Mouse (Mus musculus) bone marrow macrophage, adult 2 months (primary cell): ENCODE data around the gene Eva1b. TPM values are rescaled to one million over a fixed set of nuclear protein-coding genes. Genes with fewer than 3 reads are reported as not detected.
"Not testable (repeated sequence)": the region's sequence is repeated elsewhere in the genome, so short reads cannot be mapped to it uniquely, and the experiment has no call there.

ENCODE experiments used
- H3K27ac ChIP-seq: 2 replicates; pipeline ENCODE4 v1.5.1; 2012; ENCODE audit warnings: low read depth, low read length; ENCODE audit not compliant: insufficient read depth
- H3K4me1 ChIP-seq: 2 replicates; pipeline ENCODE4 v1.6.1; 2012; ENCODE audit warnings: low read length; ENCODE audit not compliant: control insufficient read depth, insufficient read depth
- H3K4me3 ChIP-seq: 2 replicates; pipeline ENCODE4 v1.5.1; 2012; ENCODE audit warnings: mild to moderate bottlenecking, low read length, moderate library complexity; ENCODE audit not compliant: insufficient read depth
- CTCF ChIP-seq: IDR thresholded peaks from 2 replicates; pipeline ENCODE4 v1.5.1; 2012; ENCODE audit warnings: low read depth, mild to moderate bottlenecking, low read length, moderate library complexity
- POLR2A ChIP-seq: IDR thresholded peaks from 2 replicates; pipeline ENCODE4 v1.6.1; 2012; ENCODE audit warnings: mild to moderate bottlenecking, low read depth, low read length, borderline replicate concordance
- polyA plus RNA-seq: library from polyadenylated mRNA; stranded (reverse); fragments of >200 nt; gene quantifications from 2 replicates; pipeline ENCODE4 v1.2.4, GENCODE M21; 2012; ENCODE audit not compliant: missing spikeins, insufficient read depth, insufficient read length

Eva1b gene
- polyA plus RNA-seq, 1 experiment: 20.7 TPM

- H3K4me1 ChIP-seq: no peaks in the 10 kb centered on the region
- no peak overlapping the region for H3K27ac ChIP-seq
- TF ChIP-seq POLR2A: no peak
- TF ChIP-seq CTCF: no peak
- H3K4me3 ChIP-seq: no peak overlapping the region
These were observed 18.5 kb downstream of the Eva1b start for GRCm38 (mm10) chr4:126166084-126166483.

DNA sequence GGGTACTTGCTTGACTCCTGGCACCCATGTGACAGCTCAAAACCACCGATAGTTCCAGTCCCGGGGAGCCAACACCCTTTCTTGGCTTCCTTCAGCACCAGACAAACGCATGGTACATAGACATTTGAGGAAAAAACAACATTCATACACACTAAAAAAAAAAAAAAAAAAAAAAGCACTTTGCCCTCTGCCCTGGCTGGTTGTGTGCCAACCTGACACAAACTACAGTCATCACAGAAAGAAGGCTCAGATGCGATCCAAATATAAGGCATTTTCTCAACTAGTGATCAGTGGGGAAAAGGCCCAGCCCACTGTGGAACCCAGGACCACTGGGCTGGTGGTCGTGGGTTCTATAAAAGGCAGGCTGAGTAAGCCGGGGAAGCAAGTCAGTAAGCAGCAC, 21.3 kb downstream of the Eva1b start:
- TF ChIP-seq POLR2A (no peak), CTCF (no peak)
- Histone ChIP-seq H3K4me1 (no peaks in the 10 kb centered on the region), H3K27ac (no peak overlapping the region), H3K4me3 (no peak overlapping the region)

- H3K4me1 ChIP-seq, H3K27ac ChIP-seq, H3K4me3 ChIP-seq: not testable (repeated sequence)
These were observed 23.2 kb downstream of the Eva1b start for GRCm38 (mm10) chr4:126170737-126171136.

- Histone ChIP-seq H3K27ac (no peak overlapping the region), H3K4me1 (no peaks in the 10 kb centered on the region), H3K4me3 (no peak overlapping the region)
- TF ChIP-seq POLR2A: no peak
- no peak for TF ChIP-seq CTCF
These were observed 26.3 kb downstream of the Eva1b start for GRCm38 (mm10) chr4:126173800-126174199.

DNA sequence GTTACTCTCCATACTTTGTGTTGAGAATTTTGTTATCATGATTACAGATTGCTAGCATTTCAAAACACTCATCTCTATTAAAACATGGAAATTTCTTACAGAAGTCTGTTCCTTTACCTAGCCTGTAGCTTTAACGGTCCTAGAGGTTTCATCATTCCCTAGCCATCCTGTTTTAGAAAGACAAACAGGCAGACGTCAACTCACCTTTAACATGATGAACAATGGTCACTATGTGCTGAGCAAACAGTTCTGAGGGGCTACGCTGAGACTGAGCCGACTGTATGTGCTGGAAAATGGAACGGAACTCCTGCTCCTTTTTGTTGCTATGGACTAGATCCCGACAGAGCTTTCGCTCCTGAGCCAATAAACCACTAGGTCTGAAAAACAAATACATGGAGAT, 28.4 kb downstream of the Eva1b start:
- H3K4me3 ChIP-seq, H3K27ac ChIP-seq, H3K4me1 ChIP-seq: not testable (repeated sequence)

DNA sequence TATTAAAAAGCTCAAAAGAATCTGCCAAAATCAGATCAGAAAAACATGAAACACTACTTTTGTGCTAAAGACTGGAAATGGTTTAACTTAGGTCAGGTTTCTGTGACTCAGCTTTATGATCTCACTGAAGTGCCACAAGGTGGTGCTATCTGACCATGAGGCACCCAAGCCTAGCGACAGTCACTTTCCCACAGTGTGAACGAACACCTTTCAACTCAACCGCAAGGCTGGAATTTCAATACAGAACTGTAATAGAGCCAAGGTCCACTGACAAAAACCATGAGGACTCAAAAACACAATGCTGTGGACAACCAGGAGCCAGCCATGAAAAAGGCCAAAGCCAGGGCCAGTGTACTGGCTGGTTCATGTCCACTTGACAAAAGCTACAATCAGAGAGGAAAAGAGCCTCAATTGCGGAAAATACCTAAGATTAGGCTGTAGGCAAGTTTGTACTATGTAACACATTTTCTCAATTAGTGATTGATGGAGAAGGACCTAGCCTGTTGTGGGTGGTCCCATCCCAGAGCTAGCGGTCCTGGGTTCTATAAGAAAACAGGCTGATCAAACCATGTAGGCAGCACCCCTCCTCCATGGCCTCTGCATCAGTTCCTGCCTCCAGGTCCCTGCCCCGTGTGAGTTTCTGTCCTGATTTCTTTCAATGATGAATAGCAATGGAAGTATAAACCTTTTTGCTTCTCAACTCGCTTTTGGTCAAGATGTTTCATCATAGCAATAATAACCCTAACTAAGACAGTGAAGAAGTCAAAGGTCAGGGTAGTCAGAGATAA, 33.8 kb downstream of the Eva1b start:
- no peak overlapping the region for H3K4me3 ChIP-seq
- TF ChIP-seq POLR2A (no peak), CTCF (peak; percentile 53)
- H3K27ac ChIP-seq: no peak overlapping the region
- H3K4me1 ChIP-seq: no peaks in the 10 kb centered on the region

DNA sequence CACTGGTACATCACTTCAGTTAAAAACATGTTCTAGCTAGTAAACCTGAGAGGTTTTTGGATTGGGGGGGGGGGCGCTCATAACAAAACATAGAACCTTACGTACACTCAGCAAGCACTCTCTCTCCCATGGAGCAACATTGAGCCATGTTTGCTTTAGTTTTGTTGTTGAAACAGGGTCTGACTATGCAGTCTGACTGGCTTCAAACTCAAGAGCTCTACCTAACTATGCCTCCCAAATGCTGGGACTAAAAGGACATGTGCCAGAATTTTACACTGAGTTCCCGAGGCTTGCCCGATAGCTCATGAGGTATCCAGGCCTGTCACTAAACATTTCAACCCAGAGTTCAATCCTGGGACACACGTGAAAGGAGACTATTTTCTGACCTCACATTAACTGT, 35.5 kb downstream of the Eva1b start:
- Histone ChIP-seq H3K4me3 (no peak overlapping the region), H3K27ac (no peak overlapping the region), H3K4me1 (no peaks in the 10 kb centered on the region)
- no peak for TF ChIP-seq CTCF
- no peak for TF ChIP-seq POLR2A

DNA sequence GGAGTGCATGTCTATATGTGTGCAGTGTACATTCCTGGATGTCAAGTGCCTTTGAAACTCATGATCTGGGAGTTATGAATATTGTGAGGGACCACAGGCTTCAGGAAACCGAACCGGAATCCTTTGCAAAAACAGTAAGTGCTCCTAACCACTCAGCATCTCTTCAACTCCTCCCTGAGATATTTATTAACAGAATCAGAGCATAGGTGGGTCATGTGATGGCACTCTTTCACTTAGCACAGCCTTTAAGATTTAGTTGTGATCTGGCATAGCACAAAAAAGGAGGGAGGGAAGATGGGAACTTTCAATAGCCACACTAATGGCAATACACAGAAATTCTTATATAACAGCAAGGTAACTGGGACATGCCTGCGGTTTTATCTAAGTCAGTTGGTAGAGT, 39.6 kb downstream of the Eva1b start:
- Histone ChIP-seq H3K27ac (no peak overlapping the region), H3K4me1 (peaks cover 2% of the 10 kb centered on the region; the same call in 1 of the 2 replicates), H3K4me3 (no peak overlapping the region)
- TF ChIP-seq CTCF: no peak
- TF ChIP-seq POLR2A: no peak

DNA sequence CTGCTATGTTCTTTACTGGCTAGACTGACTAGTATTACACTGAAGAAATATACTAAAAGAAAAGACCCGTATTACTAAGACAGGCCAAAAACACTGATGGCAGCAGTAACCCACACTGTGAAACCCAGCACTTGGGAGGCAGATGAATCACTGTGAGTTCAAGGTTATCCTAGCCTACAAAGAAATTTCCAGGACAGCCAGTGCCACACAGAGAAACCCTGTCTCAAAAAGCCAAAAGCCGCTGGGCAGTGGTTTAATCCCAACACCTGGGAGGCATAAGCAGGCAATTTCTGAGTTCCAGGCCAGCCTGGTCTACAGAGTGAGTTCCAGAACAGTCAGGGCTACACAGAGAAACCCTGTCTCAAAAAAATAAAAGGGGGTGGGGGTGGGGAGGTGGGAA, 43.1 kb downstream of the Eva1b start:
- H3K27ac ChIP-seq: no peak overlapping the region
- H3K4me3 ChIP-seq: no peak overlapping the region
- peaks cover 11% of the 10 kb centered on the region for H3K4me1 ChIP-seq
- TF ChIP-seq POLR2A (no peak), CTCF (no peak)

GRCm38 (mm10) chr4:126194216-126194615, 46.7 kb downstream of the Eva1b start:
- H3K4me3 ChIP-seq: no peak overlapping the region
- no peak overlapping the region for H3K27ac ChIP-seq
- TF ChIP-seq CTCF (no peak), POLR2A (no peak)
- H3K4me1 ChIP-seq: peaks cover 33% of the 10 kb centered on the region

DNA sequence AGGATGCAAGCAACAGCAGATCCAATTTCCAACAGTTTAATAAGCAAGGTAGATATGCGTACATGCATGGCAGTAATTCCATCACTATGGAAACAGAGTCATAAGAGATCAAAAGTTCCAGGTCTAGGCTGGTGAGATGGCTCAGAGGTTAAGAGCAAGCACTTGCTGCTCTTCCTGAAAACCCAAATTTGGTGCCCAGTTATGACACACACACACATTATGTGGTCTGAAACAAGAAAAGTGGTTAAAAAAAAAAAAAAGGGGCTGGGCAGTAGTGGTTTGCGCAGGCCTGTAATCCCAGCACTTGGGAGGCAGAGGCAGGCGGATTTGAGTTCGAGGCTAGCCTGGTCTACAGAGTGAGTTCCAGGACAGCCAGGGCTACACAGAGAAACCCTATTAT, 47.4 kb downstream of the Eva1b start:
- no peak overlapping the region for H3K4me3 ChIP-seq
- no peak for TF ChIP-seq POLR2A
- TF ChIP-seq CTCF: no peak
- H3K27ac ChIP-seq: no peak overlapping the region
- peaks cover 36% of the 10 kb centered on the region for H3K4me1 ChIP-seq
